Mouse (Mus musculus) midbrain, embryonic 11.5 days (tissue): Measurements from ENCODE around the gene Gm44502. TPM values are rescaled to one million over a fixed set of nuclear protein-coding genes. Genes with fewer than 3 reads are reported as not detected.
"Not testable (repeated sequence)": the region's sequence is repeated elsewhere in the genome, so short reads cannot be mapped to it uniquely, and the experiment has no call there.

Source experiments
- ATAC-seq: fragments of 200-750 bp; cut with Nextera tagmentation; 2 replicates; pipeline ENCODE4 v1.8.0; 2017; ENCODE audit warnings: moderate TSS enrichment, moderate library complexity; ENCODE audit not compliant: low FRiP score
- DNase-seq: peaks from one replicate; pipeline ENCODE4 v3.0.0; 2015; ENCODE audit warnings: low spot score; ENCODE audit errors: missing footprints
- H3K27ac ChIP-seq: fragments of 300-500 bp; sonication (generic); 2 replicates; pipeline ENCODE4 v1.5.1; 2014; ENCODE audit warnings: low read depth, low read length
- H3K27me3 ChIP-seq: fragments of 300-500 bp; sonication (generic); 2 replicates; pipeline ENCODE4 v1.6.1; 2014; ENCODE audit warnings: mild to moderate bottlenecking, low read length, moderate library complexity, mixed read lengths; ENCODE audit not compliant: control insufficient read depth, insufficient read depth
- H3K36me3 ChIP-seq: fragments of 300-500 bp; sonication (generic); 2 replicates; pipeline ENCODE4 v1.6.1; 2014; ENCODE audit warnings: mild to moderate bottlenecking, low read length, moderate library complexity, mixed read lengths; ENCODE audit not compliant: control insufficient read depth, insufficient read depth
- H3K4me1 ChIP-seq: fragments of 300-500 bp; sonication (generic); 2 replicates; pipeline ENCODE4 v1.6.1; 2014; ENCODE audit warnings: low read length; ENCODE audit not compliant: control insufficient read depth, insufficient read depth
- H3K4me2 ChIP-seq: fragments of 300-500 bp; sonication (generic); 2 replicates; pipeline ENCODE4 v1.6.1; 2014; ENCODE audit warnings: mild to moderate bottlenecking, moderate library complexity
- H3K4me3 ChIP-seq: fragments of 300-500 bp; sonication (generic); 2 replicates; pipeline ENCODE4 v1.5.1; 2014; ENCODE audit warnings: low read depth, low read length
- H3K9ac ChIP-seq: fragments of 300-500 bp; sonication (generic); 2 replicates; pipeline ENCODE4 v1.6.1; 2014; ENCODE audit warnings: low read length
- H3K9me3 ChIP-seq: fragments of 300-500 bp; sonication (generic); 2 replicates; pipeline ENCODE4 v1.6.1; 2016; ENCODE audit warnings: low read length; ENCODE audit not compliant: control insufficient read depth
- WGBS: fragments of 180-500 bp; shearing (Covaris S2); extraction: QIAGEN DNeasy Blood & Tissue Kit; methylation state at CpG from one replicate; pipeline ENCODE4 v1.1.7; 2014; 5-methylcytosine and 5-hydroxymethylcytosine counted together
- polyA plus RNA-seq: library from polyadenylated mRNA; unstranded; fragments of >200 nt; fragmentation: Nextera tagmentation; extraction: Ambion mirVana; gene quantifications from 2 replicates; pipeline ENCODE4 v1.2.1, GENCODE M21; 2014

Gm44502 gene
- polyA plus RNA-seq, 1 experiment from 2014 or later, result not detected

GRCm38 (mm10) chr15:89434136-89434535, 4.6 kb upstream of the Gm44502 start:
- Histone ChIP-seq H3K4me2 (no peak overlapping the region), H3K9ac (no peak overlapping the region), H3K9me3 (no peaks in the 10 kb centered on the region), H3K4me3 (no peak overlapping the region), H3K4me1 (peaks cover 4% of the 10 kb centered on the region; the same call in 1 of the 2 replicates), H3K36me3 (no peaks in the 10 kb centered on the region), H3K27me3 (no peaks in the 10 kb centered on the region), H3K27ac (no peak overlapping the region)
- DNase-seq, result no peak
- 81% methylated on average over 3 of the region's 3 CpGs for WGBS
- no peak for ATAC-seq

GRCm38 (mm10) chr15:89432946-89433345, 3.5 kb upstream of the Gm44502 start:
- no peak for ATAC-seq

GRCm38 (mm10) chr15:89431806-89432205, 2.3 kb upstream of the Gm44502 start:
- peak; percentile 41 for DNase-seq
- WGBS, result 90% methylated on average over 6 of the region's 6 CpGs

More at GRCm38 (mm10) chr15:89432946-89433345, 3.5 kb upstream of the Gm44502 start:
- Histone ChIP-seq H3K4me3 (no peak overlapping the region), H3K27ac (no peak overlapping the region), H3K9ac (no peak overlapping the region), H3K4me2 (no peak overlapping the region), H3K9me3 (no peaks in the 10 kb centered on the region), H3K27me3 (no peaks in the 10 kb centered on the region), H3K36me3 (no peaks in the 10 kb centered on the region), H3K4me1 (peaks cover 10% of the 10 kb centered on the region)
- WGBS, result 76% methylated on average over 4 of the region's 4 CpGs
- DNase-seq, result no peak

GRCm38 (mm10) chr15:89431271-89431670, 1.8 kb upstream of the Gm44502 start:
- 87% methylated on average over 3 of the region's 3 CpGs for WGBS
- no peak overlapping the region for H3K27ac ChIP-seq

More at GRCm38 (mm10) chr15:89431806-89432205, 2.3 kb upstream of the Gm44502 start:
- Histone ChIP-seq H3K4me2 (no peak overlapping the region), H3K9ac (no peak overlapping the region), H3K4me1 (peaks cover 10% of the 10 kb centered on the region), H3K27ac (no peak overlapping the region), H3K9me3 (no peaks in the 10 kb centered on the region), H3K4me3 (no peak overlapping the region), H3K36me3 (no peaks in the 10 kb centered on the region; the same call in 1 of the 2 replicates), H3K27me3 (no peaks in the 10 kb centered on the region)
- no peak for ATAC-seq

GRCm38 (mm10) chr15:89430771-89431170, 1.3 kb upstream of the Gm44502 start:
- not testable (repeated sequence) for H3K4me2 ChIP-seq, H3K27me3 ChIP-seq, ATAC-seq, H3K4me1 ChIP-seq, H3K27ac ChIP-seq, H3K9ac ChIP-seq, H3K4me3 ChIP-seq, H3K9me3 ChIP-seq, H3K36me3 ChIP-seq
- 82% methylated on average over 7 of the region's 9 CpGs for WGBS
- DNase-seq, result peak; percentile 71

More at GRCm38 (mm10) chr15:89431271-89431670, 1.8 kb upstream of the Gm44502 start:
- H3K36me3 ChIP-seq, result peaks cover 3% of the 10 kb centered on the region; the same call in 1 of the 2 replicates
- ATAC-seq (no peak), DNase-seq (peak; percentile 64)
- H3K4me2 ChIP-seq, result no peak overlapping the region
- H3K27me3 ChIP-seq, result no peaks in the 10 kb centered on the region
- peaks cover 10% of the 10 kb centered on the region for H3K4me1 ChIP-seq
- H3K9me3 ChIP-seq, result no peaks in the 10 kb centered on the region
- no peak overlapping the region for H3K4me3 ChIP-seq
- no peak overlapping the region for H3K9ac ChIP-seq

- ATAC-seq (no peak), DNase-seq (peak; percentile 85)
- Histone ChIP-seq H3K9me3 (no peaks in the 10 kb centered on the region), H3K4me1 (peaks cover 10% of the 10 kb centered on the region), H3K4me3 (peak overlapping the region; percentile 81), H3K9ac (peak overlapping the region; percentile 83), H3K27me3 (no peaks in the 10 kb centered on the region), H3K36me3 (peaks cover 4% of the 10 kb centered on the region; the same call in 1 of the 2 replicates), H3K27ac (peak overlapping the region; percentile 92), H3K4me2 (peak overlapping the region; percentile 90)
- 47% methylated on average over 6 of the region's 6 CpGs for WGBS
Measured at GRCm38 (mm10) chr15:89430341-89430740, 845 bp upstream of the Gm44502 start.

GRCm38 (mm10) chr15:89428821-89429351, 610 bp downstream of the Gm44502 start:
- peaks cover 4% of the 10 kb centered on the region; the same call in 1 of the 2 replicates for H3K36me3 ChIP-seq
- no peaks in the 10 kb centered on the region for H3K9me3 ChIP-seq
- DNase-seq (peak; percentile 90), ATAC-seq (peak; percentile 67)
- peaks cover 10% of the 10 kb centered on the region for H3K4me1 ChIP-seq
- peak overlapping the region; percentile 83 for H3K9ac ChIP-seq
- WGBS, result 4% methylated on average over 22 of the region's 22 CpGs
- H3K4me3 ChIP-seq, result peak overlapping the region; percentile 81
- no peak overlapping the region; the same call in 1 of the 2 replicates for H3K27ac ChIP-seq
- H3K27me3 ChIP-seq, result no peaks in the 10 kb centered on the region
- H3K4me2 ChIP-seq, result peak overlapping the region; percentile 90

GRCm38 (mm10) chr15:89428136-89428790, 1.2 kb downstream of the Gm44502 start:
- WGBS, result 86% methylated on average over 19 of the region's 19 CpGs
- H3K27me3 ChIP-seq, result no peaks in the 10 kb centered on the region
- peak overlapping the region; percentile 81 for H3K4me3 ChIP-seq
- no peak for ATAC-seq
- H3K27ac ChIP-seq, result no peak overlapping the region
- H3K9me3 ChIP-seq, result no peaks in the 10 kb centered on the region
- peak; percentile 77 for DNase-seq
- H3K4me1 ChIP-seq, result peaks cover 10% of the 10 kb centered on the region
- H3K4me2 ChIP-seq, result peak overlapping the region; percentile 90
- peaks cover 4% of the 10 kb centered on the region; the same call in 1 of the 2 replicates for H3K36me3 ChIP-seq
- peak overlapping the region; percentile 83; the same call in 1 of the 2 replicates for H3K9ac ChIP-seq

GRCm38 (mm10) chr15:89426716-89427115, 2.8 kb downstream of the Gm44502 start:
- H3K27ac ChIP-seq, result no peak overlapping the region
- no peak overlapping the region for H3K9ac ChIP-seq
- H3K4me2 ChIP-seq, result no peak overlapping the region
- peaks cover 4% of the 10 kb centered on the region; the same call in 1 of the 2 replicates for H3K36me3 ChIP-seq
- H3K4me1 ChIP-seq, result peaks cover 10% of the 10 kb centered on the region
- DNase-seq, result no peak
- no peak for ATAC-seq
- H3K9me3 ChIP-seq, result no peaks in the 10 kb centered on the region
- H3K27me3 ChIP-seq, result no peaks in the 10 kb centered on the region
- H3K4me3 ChIP-seq, result no peak overlapping the region
- 89% methylated on average over 10 of the region's 10 CpGs for WGBS
